Mouse (Mus musculus) intestine, embryonic 14.5 days (tissue): ENCODE results near the gene Ccl3. TPM values are rescaled to one million over a fixed set of nuclear protein-coding genes. Genes with fewer than 3 reads are reported as not detected.

ENCODE experiments used
- ATAC-seq: fragments of 200-750 bp; cut with Nextera tagmentation; replicated peaks from 2 replicates; pipeline ENCODE4 v1.8.0; 2017; ENCODE audit warnings: low read depth, moderate number of reproducible peaks, moderate TSS enrichment, moderate library complexity; ENCODE audit not compliant: low FRiP score, low TSS enrichment
- DNase-seq: peaks from one replicate; pipeline ENCODE4 v3.0.0-alpha.2; 2018; ENCODE audit warnings: low spot score
- H3K27ac ChIP-seq: fragments of 300-500 bp; sonication (generic); 2 replicates; pipeline ENCODE4 v1.5.1; 2014; ENCODE audit warnings: low read depth, mild to moderate bottlenecking, control low read depth
- H3K27me3 ChIP-seq: fragments of 300-500 bp; sonication (generic); replicated peaks from 2 replicates; pipeline ENCODE4 v1.6.1; 2014; ENCODE audit warnings: low read length, control low read depth; ENCODE audit not compliant: control insufficient read depth, insufficient read depth
- H3K36me3 ChIP-seq: fragments of 300-500 bp; sonication (generic); 2 replicates; pipeline ENCODE4 v1.6.1; 2014; ENCODE audit warnings: low read length, control low read depth; ENCODE audit not compliant: control insufficient read depth, insufficient read depth
- H3K4me1 ChIP-seq: fragments of 300-500 bp; sonication (generic); replicated peaks from 2 replicates; pipeline ENCODE4 v1.6.1; 2014; ENCODE audit warnings: low read length, control low read depth, mixed read lengths; ENCODE audit not compliant: control insufficient read depth, insufficient read depth
- H3K4me2 ChIP-seq: fragments of 300-500 bp; sonication (generic); 2 replicates; pipeline ENCODE4 v1.6.1; 2014; ENCODE audit warnings: low read length
- H3K4me3 ChIP-seq: fragments of 300-500 bp; sonication (generic); 2 replicates; pipeline ENCODE4 v1.5.1; 2014; ENCODE audit warnings: low read depth, low read length, control low read depth, mixed read lengths
- H3K9ac ChIP-seq: fragments of 300-500 bp; sonication (generic); 2 replicates; pipeline ENCODE4 v1.6.1; 2014; ENCODE audit warnings: mild to moderate bottlenecking, low read length
- H3K9me3 ChIP-seq: fragments of 300-500 bp; sonication (generic); 2 replicates; pipeline ENCODE4 v1.6.1; 2016; ENCODE audit warnings: low read length, control low read depth; ENCODE audit not compliant: control insufficient read depth
- WGBS: fragments of 180-500 bp; shearing (Covaris S2); extraction: QIAGEN DNeasy Blood & Tissue Kit; methylation state at CpG from one replicate; pipeline ENCODE4 v1.1.7; 2014; 5-methylcytosine and 5-hydroxymethylcytosine counted together
- polyA plus RNA-seq: library from polyadenylated mRNA; unstranded; fragments of >200 nt; fragmentation: Nextera tagmentation; extraction: Ambion mirVana; gene quantifications from 2 replicates; pipeline ENCODE4 v1.2.1, GENCODE M21; 2014

Ccl3 gene
- polyA plus RNA-seq, 1 experiment from 2014 or later: 0.65 TPM

- Histone ChIP-seq H3K27ac (no peak overlapping the region), H3K4me3 (no peak overlapping the region), H3K4me1 (no peaks in the 10 kb centered on the region), H3K36me3 (no peaks in the 10 kb centered on the region), H3K4me2 (no peak overlapping the region), H3K27me3 (no peaks in the 10 kb centered on the region), H3K9me3 (no peaks in the 10 kb centered on the region), H3K9ac (no peak overlapping the region)
- 85% methylated on average over 2 of the region's 2 CpGs for WGBS
- ATAC-seq (no peak), DNase-seq (no peak)
Measured at GRCm38 (mm10) chr11:83610900-83611299, 38.3 kb downstream of the Ccl3 start.

GRCm38 (mm10) chr11:83606396-83606795 lies 42.8 kb downstream of the Ccl3 start:
- Histone ChIP-seq H3K36me3 (no peaks in the 10 kb centered on the region), H3K4me1 (no peaks in the 10 kb centered on the region), H3K27me3 (no peaks in the 10 kb centered on the region), H3K4me2 (no peak overlapping the region), H3K9ac (no peak overlapping the region), H3K9me3 (no peaks in the 10 kb centered on the region), H3K27ac (no peak overlapping the region), H3K4me3 (no peak overlapping the region)
- no peak for ATAC-seq
- WGBS: 43% methylated on average over 1 of the region's 1 CpGs
- DNase-seq: no peak

GRCm38 (mm10) chr11:83605535-83605934 lies 43.6 kb downstream of the Ccl3 start:
- DNase-seq (no peak), ATAC-seq (no peak)
- Histone ChIP-seq H3K4me3 (no peak overlapping the region), H3K4me2 (no peak overlapping the region), H3K27me3 (no peaks in the 10 kb centered on the region), H3K9ac (no peak overlapping the region), H3K4me1 (no peaks in the 10 kb centered on the region), H3K27ac (no peak overlapping the region), H3K9me3 (no peaks in the 10 kb centered on the region), H3K36me3 (no peaks in the 10 kb centered on the region)
- WGBS: 85% methylated on average over 3 of the region's 3 CpGs

- no peak overlapping the region for H3K4me3 ChIP-seq
- H3K4me1 ChIP-seq: no peaks in the 10 kb centered on the region
- no peak overlapping the region for H3K9ac ChIP-seq
- no peaks in the 10 kb centered on the region for H3K27me3 ChIP-seq
- ATAC-seq (no peak), DNase-seq (no peak)
- H3K9me3 ChIP-seq: no peaks in the 10 kb centered on the region
- H3K27ac ChIP-seq: no peak overlapping the region
- no peak overlapping the region for H3K4me2 ChIP-seq
- 86% methylated on average over 4 of the region's 4 CpGs for WGBS
- no peaks in the 10 kb centered on the region for H3K36me3 ChIP-seq
Measured at GRCm38 (mm10) chr11:83604698-83605097, 44.5 kb downstream of the Ccl3 start.

- Histone ChIP-seq H3K4me1 (no peaks in the 10 kb centered on the region), H3K27me3 (no peaks in the 10 kb centered on the region), H3K9ac (no peak overlapping the region), H3K4me2 (no peak overlapping the region), H3K9me3 (no peaks in the 10 kb centered on the region), H3K36me3 (no peaks in the 10 kb centered on the region), H3K27ac (no peak overlapping the region), H3K4me3 (no peak overlapping the region)
- DNase-seq (no peak), ATAC-seq (no peak)
- WGBS: 89% methylated on average over 3 of the region's 3 CpGs
Measured at GRCm38 (mm10) chr11:83603399-83603798, 45.8 kb downstream of the Ccl3 start.

GRCm38 (mm10) chr11:83600576-83600975 lies 48.6 kb downstream of the Ccl3 start:
- ATAC-seq (no peak), DNase-seq (no peak)
- WGBS: 69% methylated on average over 2 of the region's 2 CpGs

GRCm38 (mm10) chr11:83598991-83599390 lies 50.2 kb downstream of the Ccl3 start:
- ATAC-seq (no peak), DNase-seq (no peak)
- Histone ChIP-seq H3K27me3 (no peaks in the 10 kb centered on the region), H3K4me1 (no peaks in the 10 kb centered on the region), H3K4me3 (no peak overlapping the region), H3K9me3 (no peaks in the 10 kb centered on the region), H3K27ac (no peak overlapping the region), H3K4me2 (no peak overlapping the region), H3K36me3 (no peaks in the 10 kb centered on the region), H3K9ac (no peak overlapping the region)
- WGBS: 80% methylated on average over 3 of the region's 3 CpGs

More at GRCm38 (mm10) chr11:83600576-83600975, 48.6 kb downstream of the Ccl3 start:
- no peaks in the 10 kb centered on the region for H3K4me1 ChIP-seq
- no peak overlapping the region for H3K4me3 ChIP-seq
- no peaks in the 10 kb centered on the region for H3K9me3 ChIP-seq
- no peak overlapping the region for H3K9ac ChIP-seq
- no peak overlapping the region for H3K27ac ChIP-seq
- no peaks in the 10 kb centered on the region for H3K36me3 ChIP-seq
- H3K27me3 ChIP-seq: no peaks in the 10 kb centered on the region
- no peak overlapping the region for H3K4me2 ChIP-seq

- no peak for DNase-seq
- Histone ChIP-seq H3K9ac (no peak overlapping the region), H3K4me3 (no peak overlapping the region), H3K9me3 (no peaks in the 10 kb centered on the region), H3K36me3 (no peaks in the 10 kb centered on the region), H3K27me3 (no peaks in the 10 kb centered on the region), H3K4me1 (no peaks in the 10 kb centered on the region), H3K4me2 (no peak overlapping the region), H3K27ac (no peak overlapping the region)
- no peak for ATAC-seq
- WGBS: 67% methylated on average over 3 of the region's 3 CpGs
Measured at GRCm38 (mm10) chr11:83598207-83598837, 50.8 kb downstream of the Ccl3 start.
